Mouse (Mus musculus) layer of hippocampus, postnatal 10 days (tissue): ENCODE data around the gene Jtb. TPM values are rescaled to one million over a fixed set of nuclear protein-coding genes. Genes with fewer than 3 reads are reported as not detected.

Experiments used
- DNase-seq, 2 experiments: peaks; one replicate each; pipeline ENCODE4 v3.0.0; 2021; ENCODE audit warnings: low spot score in 2 of 2
- total RNA-seq, 2 experiments: library from RNA; stranded (reverse); gene quantifications; 2 replicates each; pipeline ENCODE4 v1.2.3; 2021

The Jtb gene
- total RNA-seq, 2 experiments from 2014 or later = 50.2 to 59.4 TPM

DNA sequence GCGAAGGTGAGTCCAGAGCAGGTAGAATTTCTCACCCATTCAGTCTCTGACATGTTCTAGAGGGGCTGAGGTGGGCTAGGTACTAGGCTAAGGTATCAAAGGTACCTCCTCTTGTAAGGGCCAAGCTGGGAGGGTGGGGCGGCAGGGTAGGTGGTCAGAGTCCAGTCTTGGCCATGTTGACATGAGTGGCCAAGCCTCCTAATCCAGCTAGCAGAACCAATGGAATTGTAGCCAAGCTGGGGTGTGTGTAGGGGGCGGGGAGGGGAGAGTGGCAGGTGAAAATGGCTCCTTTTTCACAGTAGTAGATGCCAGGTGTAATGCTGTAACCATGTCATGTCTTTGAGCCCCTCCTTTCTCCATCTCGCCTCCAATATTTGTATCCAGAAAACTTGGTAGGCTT, 27.1 kb downstream of the Jtb start:
- no peak for DNase-seq

DNA sequence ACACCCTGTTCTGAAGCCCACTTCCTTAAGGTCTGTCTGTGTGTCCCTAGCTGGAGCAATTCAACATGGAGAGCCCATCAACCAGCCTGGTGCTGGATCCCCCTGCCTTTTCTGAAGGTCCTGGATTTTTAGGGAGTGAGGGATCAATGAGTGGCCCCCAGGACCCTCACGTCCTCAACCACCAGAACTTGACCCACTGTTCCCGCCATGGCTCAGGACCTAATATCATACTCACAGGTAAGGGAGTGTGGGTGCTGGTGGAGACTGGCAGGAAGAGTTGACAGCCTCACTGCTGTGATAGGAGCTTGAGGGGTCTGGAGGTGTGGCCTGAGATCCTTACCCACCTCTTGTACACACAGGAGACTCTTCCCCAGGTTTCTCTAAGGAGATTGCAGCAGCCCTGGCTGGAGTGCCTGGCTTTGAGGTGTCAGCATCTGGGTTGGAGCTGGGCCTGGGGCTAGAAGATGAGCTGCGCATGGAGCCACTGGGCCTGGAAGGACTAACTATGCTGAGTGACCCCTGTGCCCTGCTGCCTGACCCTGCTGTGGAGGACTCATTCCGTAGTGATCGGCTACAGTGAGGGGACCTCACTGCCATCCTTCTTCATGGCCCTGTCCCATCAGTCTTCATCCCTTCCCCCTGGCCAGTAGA, 31.8 kb downstream of the Jtb start:
- DNase-seq = no peak

- DNase-seq = no peak
These were observed 33.3 kb downstream of the Jtb start for GRCm38 (mm10) chr3:90264687-90265033.

DNA sequence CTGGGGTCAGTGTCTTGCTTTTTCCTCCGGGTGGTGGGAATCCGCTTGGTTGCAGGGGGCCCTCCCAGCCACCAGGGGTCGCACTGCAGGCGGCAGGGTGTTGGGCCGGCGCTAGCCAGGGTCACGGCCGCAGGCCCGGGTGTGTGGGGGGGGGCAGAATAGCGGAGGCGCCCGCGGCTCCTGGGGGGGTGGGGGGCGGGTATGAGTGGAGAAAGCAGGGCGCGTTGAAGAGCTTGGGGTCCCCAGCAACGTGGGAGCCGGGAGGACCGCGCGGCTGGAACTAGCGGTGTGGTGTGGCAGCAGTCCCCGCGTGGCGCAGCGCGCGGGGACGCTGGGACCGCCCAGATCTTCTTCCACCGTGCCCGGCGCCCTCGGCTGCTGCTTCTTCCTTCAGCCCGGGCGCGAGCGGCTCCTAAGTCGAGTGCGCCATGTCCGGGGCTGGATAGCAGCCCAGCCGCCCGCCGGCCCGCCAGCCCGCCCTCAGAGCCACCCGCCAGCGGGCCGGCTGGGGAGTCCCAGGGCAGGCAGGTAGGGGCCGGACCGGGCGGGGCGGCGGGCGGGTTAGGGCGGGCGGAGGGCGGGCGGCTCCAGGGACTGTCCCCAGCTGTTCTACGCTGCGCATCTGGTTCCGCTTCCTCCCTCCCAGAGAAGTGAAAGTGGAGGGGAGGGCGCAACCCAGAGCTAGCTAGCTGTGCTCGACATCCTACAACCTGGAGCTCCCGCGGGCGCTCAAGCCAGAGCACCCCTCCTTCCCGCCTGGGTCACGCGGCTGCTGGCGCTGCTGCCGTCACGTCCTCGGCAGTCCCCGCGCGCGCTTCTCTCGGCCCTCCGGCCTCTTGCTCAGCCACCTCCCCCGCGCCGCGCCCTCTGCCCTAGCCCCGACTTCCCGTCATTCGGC, 33.9 kb downstream of the Jtb start, which contains the start of gene Dennd4b:
Dennd4b (plus strand) TSS at position 152 of the 898 bp plus-strand sequence.
- peak; percentile 92 for DNase-seq

GRCm38 (mm10) chr3:90265932-90266741, 34.7 kb downstream of the Jtb start:
- no peak for DNase-seq

GRCm38 (mm10) chr3:90266901-90267775, 35.7 kb downstream of the Jtb start:
- DNase-seq = no peak

DNA sequence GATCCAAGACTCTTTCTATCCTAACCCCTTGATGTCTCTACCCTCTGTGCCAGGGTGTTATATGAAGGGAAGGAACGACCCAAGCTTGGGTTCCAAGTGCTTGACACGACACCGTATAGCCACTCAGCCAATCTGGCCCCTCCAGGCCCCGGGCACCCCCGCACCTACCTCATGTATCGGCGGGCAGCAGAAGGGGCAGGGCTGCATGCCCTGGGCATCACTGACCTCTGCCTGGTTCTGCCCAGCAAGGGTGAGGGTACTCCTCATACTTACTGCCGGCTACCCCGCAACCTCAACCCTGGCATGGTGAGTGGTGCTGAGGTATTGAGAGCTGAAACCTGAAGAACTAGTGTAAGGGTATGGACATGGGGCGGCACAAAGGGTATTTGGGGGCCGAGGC, 36.8 kb downstream of the Jtb start:
- no peak for DNase-seq

- no peak for DNase-seq
These were observed 37.6 kb downstream of the Jtb start for GRCm38 (mm10) chr3:90268971-90269370.

- no peak for DNase-seq
These were observed 39.4 kb downstream of the Jtb start for GRCm38 (mm10) chr3:90270784-90271183.

DNA sequence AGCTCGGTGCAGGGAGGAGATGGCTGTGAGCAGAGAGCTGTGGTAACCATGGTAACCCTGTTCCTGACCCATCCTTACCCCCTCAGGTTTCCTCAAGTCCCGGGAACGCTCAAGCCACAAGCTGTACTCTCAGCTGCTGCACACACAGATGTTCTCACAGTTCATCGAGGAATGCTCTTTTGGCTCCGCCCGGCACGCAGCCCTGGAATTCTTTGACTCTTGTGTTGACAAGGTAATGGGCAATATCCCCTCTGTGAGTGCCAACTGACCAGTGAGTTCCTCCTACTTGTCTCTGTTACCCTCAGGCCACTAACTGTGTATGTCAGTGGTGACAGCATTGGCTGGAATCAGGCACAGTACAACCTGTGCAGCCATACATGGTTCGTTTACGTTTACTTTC, 40.8 kb downstream of the Jtb start:
- DNase-seq = no peak

GRCm38 (mm10) chr3:90273855-90274254, 42.5 kb downstream of the Jtb start:
- DNase-seq = no peak

GRCm38 (mm10) chr3:90275286-90275685, 43.9 kb downstream of the Jtb start:
- no peak for DNase-seq

- DNase-seq = no peak
These were observed 45.5 kb downstream of the Jtb start for GRCm38 (mm10) chr3:90276858-90277257.

DNA sequence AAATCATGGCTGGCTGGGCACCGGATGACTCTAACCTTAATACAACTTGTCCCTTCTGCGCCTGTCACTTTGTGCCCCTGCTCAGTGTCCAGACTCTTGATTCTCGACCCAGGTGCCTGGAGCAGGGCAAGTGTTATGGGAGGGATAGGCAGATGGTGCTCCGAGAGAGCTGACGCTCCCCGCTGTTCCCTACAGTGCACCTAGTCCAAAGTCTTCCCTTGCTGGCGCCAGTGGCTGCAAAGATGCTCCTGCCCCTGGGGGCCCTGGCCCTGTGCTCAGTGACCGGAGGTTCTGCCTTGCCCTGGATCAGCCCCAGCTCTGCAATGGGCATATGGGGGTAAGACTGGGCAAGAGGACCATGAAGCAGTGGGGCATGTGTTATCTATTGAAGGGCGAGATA, 46.4 kb downstream of the Jtb start:
- no peak for DNase-seq

GRCm38 (mm10) chr3:90278211-90278610, 46.8 kb downstream of the Jtb start:
- DNase-seq = no peak

- DNase-seq = no peak
These were observed 47.8 kb downstream of the Jtb start for GRCm38 (mm10) chr3:90279216-90279615.

DNA sequence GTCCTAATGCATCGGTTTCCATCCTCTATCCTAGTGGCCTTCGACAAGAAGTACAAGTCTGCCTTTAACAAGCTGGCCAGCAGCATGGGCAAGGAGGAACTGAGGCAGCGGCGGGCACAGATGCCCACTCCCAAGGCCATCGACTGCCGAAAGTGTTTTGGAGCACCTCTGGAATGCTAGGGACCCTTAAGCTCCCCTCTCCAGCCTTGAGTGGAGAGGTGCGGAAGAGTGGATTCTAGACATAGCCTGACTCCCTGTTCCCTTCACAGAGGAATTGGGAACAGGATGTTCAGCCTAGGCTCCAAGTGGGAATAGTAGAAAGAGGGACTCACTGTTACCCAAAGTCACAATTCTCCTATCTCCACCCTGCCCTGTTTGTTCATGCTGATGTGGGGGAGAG, 48.3 kb downstream of the Jtb start:
- DNase-seq = no peak

DNA sequence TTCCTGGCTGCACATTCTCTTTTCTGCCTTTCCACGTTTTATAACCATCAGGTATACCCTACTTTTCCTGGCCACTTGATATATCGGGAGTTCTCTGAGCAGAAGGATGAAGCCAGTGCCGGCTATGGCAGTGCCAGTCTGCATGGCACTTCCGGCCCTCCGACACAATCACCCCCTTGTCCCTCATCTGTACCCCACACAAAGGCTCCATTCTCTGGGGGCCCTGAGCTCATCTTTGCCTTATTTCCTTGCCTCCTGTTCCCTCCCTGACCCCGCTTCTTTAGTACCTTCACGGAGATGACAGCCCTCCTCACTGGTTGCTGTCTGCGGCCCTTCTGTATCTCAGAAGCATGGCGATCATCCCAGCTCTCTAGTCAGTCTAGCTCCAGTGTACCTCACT, 49.3 kb downstream of the Jtb start:
- DNase-seq = no peak

DNA sequence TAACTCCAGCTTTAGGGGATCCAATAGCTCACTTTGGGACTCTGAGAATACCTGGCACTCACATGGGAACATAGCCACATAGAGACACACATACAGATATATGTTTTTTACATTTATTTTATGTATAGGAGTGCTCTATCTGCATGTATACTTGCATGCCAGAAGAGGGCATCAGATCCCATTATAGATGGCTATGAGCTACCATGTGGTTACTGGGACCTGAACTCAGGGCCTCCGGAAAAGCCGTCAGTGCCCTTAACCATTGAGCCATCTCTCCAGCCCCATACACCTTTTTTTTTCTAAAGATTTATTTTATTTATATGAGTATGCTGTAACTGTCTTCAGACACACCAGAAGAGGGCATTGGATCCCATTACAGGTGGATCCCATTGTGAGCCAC, 52.8 kb downstream of the Jtb start:
- no peak for DNase-seq
